Mouse (Mus musculus): Measurements from ENCODE around the gene Mvb12b. TPM values are rescaled to one million over a fixed set of nuclear protein-coding genes. Genes with fewer than 3 reads are reported as not detected.

Mvb12b gene
- total RNA-seq, 4 experiments from 2014 or later, result 82.6 to 92.2 (median 84.5) TPM

GRCm38 (mm10) chr2:33737128-33737527 is 150.6 kb downstream of the Mvb12b start:
- no peak for DNase-seq (ENCODE audit: low spot score in 2 of 2)

GRCm38 (mm10) chr2:33736722-33737121 is 151.0 kb downstream of the Mvb12b start:
- DNase-seq (ENCODE audit: low spot score in 2 of 2), result peak in 1 of 2 experiments; percentile 79

DNA sequence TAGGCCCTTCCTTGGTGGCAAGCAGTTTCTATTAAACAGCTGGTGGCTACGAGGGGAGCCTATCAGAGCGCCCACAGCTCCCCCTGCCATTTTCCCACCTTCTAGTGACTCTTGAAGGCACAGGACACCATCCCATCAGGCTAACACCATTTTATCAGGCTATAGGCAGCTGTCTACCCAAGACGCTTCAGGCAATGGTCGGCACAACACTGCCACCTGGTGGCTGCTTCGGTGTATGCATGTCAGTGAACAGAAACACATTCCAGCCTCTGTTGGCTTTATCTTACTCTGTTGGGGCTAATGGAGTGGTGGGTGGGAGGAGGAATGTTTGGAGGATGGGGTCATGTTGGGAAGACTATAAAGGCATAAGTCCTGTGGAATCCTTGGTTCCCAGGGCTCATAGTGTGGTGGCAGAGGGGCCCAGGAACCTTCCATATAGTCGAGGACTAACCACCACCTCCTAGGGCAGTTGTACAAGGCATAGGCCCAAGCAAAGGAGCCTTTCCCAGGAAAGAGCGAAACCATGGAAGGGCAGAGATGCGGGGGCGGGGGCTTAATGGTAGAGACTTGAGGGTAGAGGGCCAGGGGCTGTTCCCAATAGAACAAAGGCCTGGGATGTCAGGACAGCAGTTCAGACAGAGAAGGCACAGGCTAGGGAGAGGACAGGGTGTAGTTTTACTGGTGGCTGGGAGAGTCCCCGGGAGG is 152.8 kb downstream of the Mvb12b start:
- peak; percentile 61 to 90 for DNase-seq (ENCODE audit: low spot score in 2 of 2)

- no peak for DNase-seq (ENCODE audit: low spot score in 2 of 2)
These were observed 158.0 kb downstream of the Mvb12b start for GRCm38 (mm10) chr2:33729701-33730100.

DNA sequence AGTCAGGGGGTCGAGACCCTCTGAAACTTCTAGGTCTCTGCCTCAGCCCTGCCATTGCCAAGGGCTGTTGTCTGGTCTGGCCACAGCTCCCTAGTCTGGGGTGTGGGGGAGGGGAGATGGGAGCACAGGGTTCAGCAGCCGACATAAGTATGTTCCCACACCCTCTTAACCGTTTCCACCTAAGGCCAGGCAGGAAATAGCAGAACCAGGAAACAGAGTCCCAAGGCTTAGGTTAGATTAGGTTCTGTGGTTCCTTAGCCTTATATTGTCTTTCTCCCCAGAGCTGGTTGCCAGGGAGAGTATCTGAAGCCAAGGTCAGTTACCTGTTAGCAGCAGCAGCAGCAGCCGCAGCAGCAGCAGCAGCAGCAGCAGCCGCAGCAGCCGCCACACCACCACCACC is 160.5 kb downstream of the Mvb12b start:
- DNase-seq (ENCODE audit: low spot score in 2 of 2), result no peak

- DNase-seq (ENCODE audit: low spot score in 2 of 2), result no peak
These were observed 167.3 kb downstream of the Mvb12b start for GRCm38 (mm10) chr2:33720380-33720898.

DNA sequence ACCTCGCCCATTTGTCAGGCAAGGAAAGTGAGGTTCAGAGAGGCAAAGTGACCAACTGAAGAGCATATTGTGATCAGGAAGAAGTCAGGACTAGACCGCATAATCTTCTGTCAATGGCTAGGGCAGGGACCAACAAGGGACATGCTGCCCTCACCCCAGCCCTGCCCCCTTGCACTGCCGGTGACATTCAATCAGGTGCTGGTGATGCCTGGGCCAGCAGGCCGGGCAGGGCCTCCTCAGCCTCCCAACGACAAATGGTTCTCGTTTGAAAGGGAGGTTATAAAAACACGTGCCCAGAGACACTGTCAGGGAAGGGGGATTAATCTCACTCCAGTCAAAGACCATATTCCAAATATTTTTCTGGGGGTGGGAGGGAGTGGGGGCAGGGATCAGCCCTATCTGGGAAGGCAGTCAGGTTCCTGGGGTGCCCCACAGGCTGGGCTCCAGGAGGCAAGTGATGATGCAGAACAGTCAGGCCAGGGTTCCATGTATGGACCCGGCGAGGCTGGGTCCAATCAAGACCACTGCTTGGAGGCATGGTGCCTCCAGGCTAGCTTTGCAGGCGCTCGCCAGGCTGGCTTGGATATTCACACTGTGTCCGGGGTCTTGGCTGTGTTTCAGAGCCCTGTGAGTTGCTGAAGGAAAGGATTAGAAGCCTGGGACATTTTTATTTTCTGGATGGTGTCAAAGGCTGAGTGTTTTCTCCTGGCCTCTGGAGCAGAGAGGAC is 168.2 kb downstream of the Mvb12b start:
- no peak for DNase-seq (ENCODE audit: low spot score in 2 of 2)

- no peak for DNase-seq (ENCODE audit: low spot score in 2 of 2)
These were observed 169.2 kb downstream of the Mvb12b start for GRCm38 (mm10) chr2:33718561-33718960.

DNA sequence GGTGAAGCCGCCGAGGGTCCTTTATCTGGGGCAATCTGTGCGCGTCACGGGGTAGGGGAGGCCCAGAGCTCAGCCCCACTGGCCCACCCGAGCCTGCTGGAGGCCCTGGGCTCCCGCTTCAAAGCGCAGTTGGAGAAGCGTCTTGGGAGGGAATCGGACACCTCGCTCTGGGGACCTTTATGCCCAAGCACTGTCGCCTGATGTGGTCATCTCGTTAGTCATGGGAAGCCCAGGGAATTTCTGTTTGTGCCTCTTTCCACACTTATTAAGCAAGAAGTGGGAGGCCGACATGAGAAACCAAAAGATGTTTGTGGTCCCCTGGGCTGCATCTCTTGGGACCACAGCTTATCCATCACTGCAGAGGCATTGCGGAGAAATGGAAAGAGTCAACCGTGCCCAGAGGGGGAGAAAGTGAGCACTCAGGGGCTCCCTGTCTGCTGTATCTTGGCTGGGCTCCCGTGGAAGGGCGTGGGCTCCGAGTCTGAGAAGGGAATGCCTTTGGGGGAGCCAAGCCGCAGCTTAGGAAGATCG is 169.9 kb downstream of the Mvb12b start:
- no peak for DNase-seq (ENCODE audit: low spot score in 2 of 2)

DNA sequence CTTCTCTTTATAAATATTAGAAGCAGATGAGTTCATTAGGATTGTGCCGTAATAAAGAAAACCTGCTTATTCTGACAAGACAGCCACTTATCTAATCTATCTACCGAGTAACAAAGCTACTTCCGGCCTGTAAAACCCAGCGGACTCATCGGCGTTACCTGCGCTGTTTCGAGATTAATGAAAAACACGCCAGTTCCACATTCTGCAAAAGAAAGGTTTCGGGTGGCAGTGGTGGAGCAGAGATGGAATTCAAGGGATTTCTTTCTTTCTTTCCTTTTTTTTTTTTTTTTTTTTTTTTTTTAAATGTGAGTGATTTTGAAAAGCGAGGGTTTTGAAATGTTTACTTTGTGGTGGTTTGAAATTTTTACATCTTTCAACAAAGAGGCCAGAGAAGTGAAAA is 170.4 kb downstream of the Mvb12b start:
- no peak for DNase-seq (ENCODE audit: low spot score in 2 of 2)

GRCm38 (mm10) chr2:33716878-33717277 is 170.9 kb downstream of the Mvb12b start:
- DNase-seq (ENCODE audit: low spot score in 2 of 2), result no peak

- DNase-seq (ENCODE audit: low spot score in 2 of 2), result no peak
These were observed 172.8 kb downstream of the Mvb12b start for GRCm38 (mm10) chr2:33714932-33715331.

DNA sequence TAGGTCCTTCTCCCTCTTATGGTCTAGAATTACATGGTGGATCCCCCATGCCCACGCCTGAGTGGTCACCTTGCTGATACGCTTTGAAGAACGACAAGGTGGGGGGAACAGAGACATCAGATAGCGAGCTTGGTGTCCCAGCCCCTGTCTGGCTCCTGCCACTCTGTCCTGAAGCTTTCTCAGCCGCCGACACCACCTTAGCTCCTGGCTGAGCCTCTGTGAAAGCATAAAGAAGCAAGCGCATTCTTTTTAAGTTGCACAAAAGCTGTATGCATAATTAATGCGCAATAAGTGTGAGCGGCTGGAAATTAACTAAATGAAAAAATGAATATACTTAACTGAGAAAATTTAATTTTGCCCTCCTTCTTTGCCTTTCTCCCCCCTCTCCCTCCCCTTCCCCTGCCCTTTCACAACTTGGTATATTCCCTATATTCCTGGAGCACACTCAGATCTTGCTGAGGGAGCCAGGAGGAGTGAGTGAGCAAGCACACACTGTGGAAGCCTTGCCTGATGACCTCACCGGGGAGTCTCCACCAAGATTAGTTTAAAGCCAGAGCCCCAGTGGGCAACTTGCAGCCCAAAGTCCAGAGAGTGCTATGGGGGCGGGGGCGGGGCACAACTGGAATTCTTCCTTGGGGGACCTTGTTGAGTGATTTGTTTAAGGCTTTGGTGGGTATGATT is 174.0 kb downstream of the Mvb12b start:
- DNase-seq (ENCODE audit: low spot score in 2 of 2), result no peak

DNA sequence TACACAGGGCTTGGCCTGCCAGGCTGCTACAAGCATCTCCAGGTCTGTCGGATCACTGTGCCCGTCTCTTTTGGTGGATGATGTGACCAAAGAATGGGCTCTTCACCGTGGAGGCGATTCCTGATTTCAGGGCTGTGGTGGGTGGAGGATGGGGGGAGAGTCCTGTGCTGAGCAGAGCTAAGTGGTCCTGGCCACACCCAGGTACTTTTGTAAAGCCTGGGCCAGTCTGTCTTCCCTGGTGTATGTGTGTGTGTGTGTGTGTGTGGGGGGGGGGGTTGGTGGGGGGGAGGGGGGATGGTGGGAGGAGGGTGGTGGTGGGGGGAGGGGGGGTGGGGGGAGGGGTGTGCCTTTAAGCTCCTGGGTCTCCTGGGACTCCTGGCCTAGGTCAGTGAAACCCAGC is 174.9 kb downstream of the Mvb12b start:
- no peak for DNase-seq (ENCODE audit: low spot score in 2 of 2)

DNA sequence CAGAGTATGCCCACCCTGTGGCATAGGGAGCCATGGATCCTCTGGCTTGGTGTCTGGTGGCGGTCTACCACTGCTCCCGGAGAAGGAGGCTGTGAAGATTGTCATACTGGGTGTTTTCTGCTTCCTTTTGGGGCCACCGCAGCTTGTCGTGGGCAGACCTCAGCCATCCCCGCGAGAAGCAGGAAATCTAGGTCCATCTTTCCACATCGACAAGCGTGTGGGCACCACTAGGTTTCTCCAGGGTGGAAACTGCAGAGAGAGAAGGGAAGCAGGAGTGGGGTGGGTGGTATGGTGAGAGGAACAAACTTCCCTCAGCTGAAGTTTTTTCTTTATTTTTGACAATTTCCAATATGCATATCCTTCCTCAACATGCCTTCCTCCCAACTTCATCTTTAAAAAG is 178.9 kb downstream of the Mvb12b start:
- no peak for DNase-seq (ENCODE audit: low spot score in 2 of 2)

DNA sequence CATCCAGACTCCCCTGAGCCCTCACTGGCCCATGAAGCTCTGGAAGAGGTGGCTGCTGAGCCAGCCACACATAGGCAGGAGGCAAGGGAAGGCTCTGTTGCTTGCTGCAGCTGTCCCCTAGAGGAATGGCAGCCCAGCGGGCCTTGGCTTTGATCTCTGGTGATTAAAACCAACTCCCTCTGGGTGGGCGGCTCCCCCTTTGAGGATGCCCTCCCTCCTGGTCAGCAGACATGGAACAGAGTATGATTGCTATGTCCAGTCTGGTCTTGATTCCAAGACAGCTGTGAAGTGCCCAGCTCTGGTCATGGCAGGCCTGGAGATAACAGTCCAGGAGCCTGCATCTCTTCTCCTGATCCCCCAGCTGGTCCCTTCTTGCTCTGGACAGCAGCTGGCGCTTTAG is 179.7 kb downstream of the Mvb12b start:
- DNase-seq (ENCODE audit: low spot score in 2 of 2), result no peak

DNA sequence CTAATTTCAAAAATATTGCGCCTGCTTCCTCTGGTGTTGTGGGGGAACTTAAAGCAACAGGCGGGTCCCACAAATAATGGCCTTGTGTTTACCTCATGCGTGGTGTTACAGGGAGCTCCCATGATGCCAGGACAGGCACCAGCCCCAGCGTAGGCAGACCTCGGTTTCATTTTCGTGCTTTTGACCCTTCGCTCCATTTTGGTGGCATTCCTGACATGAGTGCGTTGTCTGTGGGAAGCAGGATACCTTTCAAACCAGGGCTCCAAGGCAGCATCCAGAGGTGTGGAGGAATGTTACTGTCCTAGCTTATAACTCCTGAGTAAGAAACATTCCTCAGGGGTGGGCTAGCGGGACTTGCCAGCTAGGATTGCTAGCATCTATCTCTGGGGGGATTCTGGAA is 181.3 kb downstream of the Mvb12b start:
- DNase-seq (ENCODE audit: low spot score in 2 of 2), result no peak

GRCm38 (mm10) chr2:33705687-33706320 is 181.9 kb downstream of the Mvb12b start:
- no peak for DNase-seq (ENCODE audit: low spot score in 2 of 2)

DNA sequence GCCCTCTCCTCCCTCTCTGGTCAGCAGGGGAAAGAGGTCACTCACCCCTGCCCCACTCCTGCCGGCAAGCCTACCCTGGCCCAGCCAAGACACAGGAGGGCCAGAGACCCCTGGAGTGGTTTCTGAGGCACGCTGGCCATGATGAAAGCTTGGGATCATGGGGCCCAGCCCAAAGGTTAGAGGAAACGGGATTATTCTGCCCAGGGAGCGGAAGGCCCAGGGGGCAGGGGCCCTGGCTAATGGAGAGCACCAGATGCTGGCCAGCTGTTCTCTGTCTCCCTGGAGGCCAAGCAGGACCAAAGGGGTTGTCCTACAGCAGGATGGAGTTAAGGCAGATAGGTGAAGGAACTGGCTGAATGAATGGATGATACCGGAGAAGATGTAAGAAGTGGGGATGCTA is 184.5 kb downstream of the Mvb12b start:
- no peak for DNase-seq (ENCODE audit: low spot score in 2 of 2)

DNA sequence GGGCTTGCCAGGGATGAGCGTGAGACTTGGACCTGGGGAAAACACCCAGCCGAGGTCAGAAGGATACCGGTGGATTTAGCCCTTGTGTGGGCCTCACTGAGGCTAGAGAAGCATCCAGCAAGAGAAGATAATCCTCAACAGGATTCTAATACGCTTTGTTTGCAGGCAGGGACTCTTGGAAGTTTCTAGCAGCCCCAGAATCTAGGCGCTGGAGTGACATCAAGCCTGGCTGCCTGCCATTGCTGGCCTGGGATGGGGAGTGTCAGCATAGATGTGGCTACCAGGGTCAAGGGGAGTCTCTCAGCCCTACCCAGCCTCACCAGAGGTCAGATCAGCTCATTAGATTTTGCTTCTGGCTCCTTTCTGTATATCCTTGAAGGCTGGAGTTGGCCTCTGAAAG is 185.0 kb downstream of the Mvb12b start:
- DNase-seq (ENCODE audit: low spot score in 2 of 2), result no peak

- no peak for DNase-seq (ENCODE audit: low spot score in 2 of 2)
These were observed 186.3 kb downstream of the Mvb12b start for GRCm38 (mm10) chr2:33701446-33701815.

Data from layer of hippocampus, adult 8-10 months (tissue).